Mouse (Mus musculus) frontal cortex, postnatal 36 days (tissue): ENCODE data around the gene Dnah7a.
"Not testable (repeated sequence)": the region's sequence is repeated elsewhere in the genome, so short reads cannot be mapped to it uniquely, and the experiment has no call there.

Experiments used
- DNase-seq, 2 experiments: peaks; one replicate each; pipeline ENCODE4 v3.0.0; 2022; ENCODE audit warnings: low spot score in 2 of 2

Dnah7a gene

GRCm38 (mm10) chr1:53388762-53389161, 317.8 kb downstream of the Dnah7a start:
- no peak for DNase-seq

DNA sequence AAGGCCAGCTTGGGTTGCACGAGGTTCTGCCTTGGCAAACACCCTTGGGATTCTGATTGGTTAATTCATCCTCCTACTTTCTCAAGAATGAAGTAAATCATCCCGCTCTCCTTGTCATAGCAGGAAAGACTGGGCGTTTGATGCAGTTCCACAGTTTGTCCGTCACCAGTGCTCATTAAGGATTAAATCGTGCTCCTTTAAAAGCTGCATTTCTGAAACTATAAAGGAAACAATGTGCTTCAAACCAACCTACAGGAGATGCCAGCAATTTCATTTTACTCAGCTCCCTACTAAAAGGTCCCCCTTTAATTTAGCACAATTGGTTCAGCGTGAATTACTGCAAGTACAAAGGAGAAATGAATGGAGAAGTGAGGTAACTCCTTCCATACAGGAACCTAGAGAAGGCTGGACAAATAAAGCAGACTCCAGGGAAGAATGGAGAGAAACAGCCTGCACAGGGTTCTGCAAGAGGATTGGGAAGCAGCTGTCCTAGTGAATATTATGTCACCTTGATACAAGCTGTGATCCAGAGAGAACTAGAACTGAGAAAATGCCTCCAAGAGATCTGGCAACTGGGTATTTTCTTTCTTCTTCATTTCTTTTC, 322.4 kb downstream of the Dnah7a start:
- no peak for DNase-seq

DNA sequence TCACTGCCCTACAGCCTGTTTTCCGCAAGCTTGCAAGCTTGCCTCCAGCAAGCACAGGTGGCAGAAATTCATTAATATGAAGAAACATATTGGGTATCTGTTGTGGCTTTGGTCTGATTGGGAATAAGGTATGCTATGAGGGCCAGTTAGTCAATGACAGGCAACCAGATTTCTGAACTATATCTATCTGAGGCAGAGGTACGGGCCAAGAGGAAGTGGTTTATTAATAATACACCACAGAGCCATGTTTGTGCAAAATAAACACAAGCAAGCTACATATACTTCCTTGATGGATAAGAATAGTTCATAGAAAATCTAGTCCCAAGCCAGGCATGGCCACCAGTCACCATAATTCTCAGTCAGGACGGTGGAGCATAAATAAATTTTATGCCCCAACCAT, 328.9 kb downstream of the Dnah7a start:
- no peak for DNase-seq

GRCm38 (mm10) chr1:53375965-53376364, 330.6 kb downstream of the Dnah7a start:
- DNase-seq, result not testable (repeated sequence)

- no peak for DNase-seq
These were observed 347.6 kb downstream of the Dnah7a start for GRCm38 (mm10) chr1:53358988-53359387.

DNA sequence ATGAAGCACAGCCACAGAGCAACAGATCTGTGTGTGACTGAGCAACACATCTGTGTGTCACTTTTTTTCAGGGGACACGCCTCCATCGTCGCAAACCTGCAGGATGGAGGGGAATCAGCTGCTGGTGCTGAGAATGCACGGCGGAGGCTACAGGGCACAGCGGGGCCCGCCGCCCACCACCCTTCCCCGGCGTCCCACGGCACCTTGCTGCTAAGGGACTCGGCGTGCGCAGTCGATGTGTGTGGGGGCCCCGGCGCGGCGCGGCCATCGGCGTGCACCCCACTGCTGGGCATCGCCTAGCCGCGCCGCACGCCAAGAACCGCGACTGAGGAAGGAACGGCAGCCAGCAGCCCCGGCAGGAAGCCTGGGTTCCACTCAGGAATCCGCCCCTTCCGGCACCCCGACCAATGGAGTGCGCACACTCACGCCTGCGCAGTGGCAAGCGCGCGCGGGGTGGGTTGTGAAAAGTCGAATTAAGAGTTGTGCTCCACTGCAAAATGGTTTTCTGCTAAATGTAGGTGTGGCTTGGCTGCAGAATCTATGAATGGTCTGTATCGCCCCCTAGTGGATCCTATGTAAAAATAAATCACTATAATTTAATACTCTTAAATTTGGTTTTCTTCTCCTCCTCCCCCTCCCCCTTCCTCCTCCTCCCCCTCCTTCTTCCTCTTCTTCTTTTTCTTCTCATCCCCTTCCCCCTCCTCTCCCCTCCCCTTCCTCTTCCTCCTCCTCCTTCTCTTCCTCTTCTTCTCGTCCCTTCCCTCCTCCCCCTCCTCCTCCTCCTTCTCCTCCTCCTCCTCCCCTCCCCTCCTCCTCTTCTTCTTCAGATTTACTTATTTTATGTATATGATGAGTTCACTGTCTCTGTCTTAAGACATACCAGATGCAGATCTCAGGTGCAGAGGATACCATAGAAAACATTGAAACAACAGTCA, 354.0 kb downstream of the Dnah7a start, which contains the start of the genes Asdurf, Gm28551 and Asnsd1:
Asdurf (minus strand) TSS at position 293 of the 935 bp plus-strand sequence.
Gm28551 (minus strand) TSS at position 341 of the 935 bp plus-strand sequence.
Asnsd1 (minus strand) TSS at position 426 of the 935 bp plus-strand sequence.
- peak; percentile 98 for DNase-seq
